14 mouse cellular contexts compared by ENCODE assay signal in genomic region chrX:73867256-73867655, GRCm38 (mm10). TPM values are rescaled to one million over a fixed set of nuclear protein-coding genes. Genes with fewer than 3 reads are reported as not detected.
A peak's percentile ranks its signal among the peaks of the same experiment; 100 is the strongest.
DNase-seq lines count a peak whose midpoint lies in the region; ATAC-seq and TF ChIP-seq lines count a peak whose summit lies in the region.
"Had no signal": no experiment of that assay in that cellular context is flagged by ENCODE, and none has a peak within 500 bp of the region (broad histone marks: within the 10 kb centered on the region; RNA-seq: fewer than 3 reads in every experiment).

No protein-coding gene starts in this region.

- H3K4me2 ChIP-seq in forebrain, embryonic 13.5 days: peak overlapping the region; percentile 32
- H3K4me2 ChIP-seq in midbrain, embryonic 12.5 days (replicated peaks): 0 out of 2 replicates have a peak overlapping the region, but pooled peaks have one; percentile 1
- H3K4me2 ChIP-seq in stomach, postnatal 0 days (replicated peaks; ENCODE audit: low read depth): no peak overlapping the region
- H3K4me2 ChIP-seq: intestine, embryonic 15.5 days; lung, embryonic 15.5 days; stomach, embryonic 15.5 days had no signal

- WGBS in forebrain, embryonic 13.5 days: 29% methylated on average over 3 of the region's 3 CpGs
- 16% methylated on average over 3 of the region's 3 CpGs for WGBS in midbrain, embryonic 12.5 days
- WGBS in stomach, postnatal 0 days: 25% methylated on average over 3 of the region's 3 CpGs

- H3K9ac ChIP-seq in forebrain, embryonic 13.5 days: peak overlapping the region; percentile 26; the same call in 1 of the 2 replicates
- H3K9ac ChIP-seq in midbrain, embryonic 12.5 days (replicated peaks): no peak overlapping the region
- H3K9ac ChIP-seq in stomach, postnatal 0 days (ENCODE audit: low read length): no peak overlapping the region
- H3K9ac ChIP-seq: intestine, embryonic 15.5 days; lung, embryonic 15.5 days; stomach, embryonic 15.5 days had no signal

- H3K4me1 ChIP-seq in forebrain, embryonic 13.5 days: peaks cover 34% of the 10 kb centered on the region
- H3K4me1 ChIP-seq in midbrain, embryonic 12.5 days: peaks cover 32% of the 10 kb centered on the region
- no peaks in the 10 kb centered on the region for H3K4me1 ChIP-seq in stomach, postnatal 0 days (replicated peaks; ENCODE audit: control insufficient read depth, insufficient read depth)
- H3K4me1 ChIP-seq: intestine, embryonic 15.5 days; lung, embryonic 15.5 days; stomach, embryonic 15.5 days had no signal

- ATAC-seq in frontal cortex, adult (ENCODE audit: low TSS enrichment): peak; percentile 34; the same call in 1 of the 2 replicates
- peak; percentile 76 for ATAC-seq in forebrain, embryonic 13.5 days
- peak; percentile 65 for ATAC-seq in midbrain, embryonic 12.5 days (ENCODE audit: low FRiP score, low read depth)
- no peak for ATAC-seq in stomach, postnatal 0 days (ENCODE audit: low FRiP score, low TSS enrichment)
- no peak for ATAC-seq in megakaryocyte, adult 5-6 weeks (ENCODE audit: poor library complexity, severe bottlenecking)
- ATAC-seq: intestine, embryonic 15.5 days had no signal

- H3K36me3 ChIP-seq in forebrain, embryonic 13.5 days (ENCODE audit: poor library complexity, severe bottlenecking): peaks cover 16% of the 10 kb centered on the region
- no peaks in the 10 kb centered on the region for H3K36me3 ChIP-seq in midbrain, embryonic 12.5 days
- H3K36me3 ChIP-seq in stomach, postnatal 0 days (ENCODE audit: control insufficient read depth, insufficient read depth, low read length): no peaks in the 10 kb centered on the region
- H3K36me3 ChIP-seq: intestine, embryonic 15.5 days; lung, embryonic 15.5 days; stomach, embryonic 15.5 days had no signal

- no peak overlapping the region for H3K4me3 ChIP-seq in forebrain, embryonic 13.5 days
- H3K4me3 ChIP-seq in midbrain, embryonic 12.5 days: no peak overlapping the region
- H3K4me3 ChIP-seq in stomach, postnatal 0 days (ENCODE audit: low read depth, low read length): no peak overlapping the region
- H3K4me3 ChIP-seq: intestine, embryonic 15.5 days; lung, embryonic 15.5 days; stomach, embryonic 15.5 days had no signal

- no peak for TF ChIP-seq CTCF in brain, embryonic 14.5 days (IDR thresholded peaks at IDR 0.05; ENCODE audit: borderline replicate concordance, extremely low read depth, insufficient read depth, insufficient read length)
- no peak for TF ChIP-seq CTCF in stomach, postnatal 0 days (IDR thresholded peaks at IDR 0.05; ENCODE audit: low read depth)

- no peak for TF ChIP-seq EP300 in stomach, postnatal 0 days (optimal IDR thresholded peaks at IDR 0.05)

- peak overlapping the region; percentile 91 for H3K27ac ChIP-seq in forebrain, embryonic 13.5 days
- peak overlapping the region; percentile 63 for H3K27ac ChIP-seq in midbrain, embryonic 12.5 days (replicated peaks)
- H3K27ac ChIP-seq in stomach, postnatal 0 days (replicated peaks): no peak overlapping the region
- H3K27ac ChIP-seq: intestine, embryonic 15.5 days; lung, embryonic 15.5 days; stomach, embryonic 15.5 days had no signal

- no peaks in the 10 kb centered on the region for H3K27me3 ChIP-seq in forebrain, embryonic 13.5 days
- H3K27me3 ChIP-seq in midbrain, embryonic 12.5 days: no peaks in the 10 kb centered on the region
- H3K27me3 ChIP-seq in stomach, postnatal 0 days (ENCODE audit: control insufficient read depth, insufficient read depth, low read length): no peaks in the 10 kb centered on the region
- H3K27me3 ChIP-seq: intestine, embryonic 15.5 days; lung, embryonic 15.5 days; stomach, embryonic 15.5 days had no signal

- TF ChIP-seq POLR2A in brain, embryonic 14.5 days (IDR thresholded peaks at IDR 0.05; ENCODE audit: borderline replicate concordance, extremely low read depth, insufficient read depth, insufficient read length, poor library complexity, severe bottlenecking): no peak

- DNase-seq in frontal cortex, postnatal 14 days (ENCODE audit: low spot score in 2 of 2): no peak
- peak; percentile 87 for DNase-seq in brain, embryonic 14.5 days (ENCODE audit: low read depth)
- no peak for DNase-seq in left cerebral cortex, adult 8-10 months (ENCODE audit: low spot score in 2 of 2)
- DNase-seq in stomach, postnatal 0 days (ENCODE audit: low spot score): no peak
- DNase-seq: gastrocnemius, postnatal 10 days had no signal

- no peaks in the 10 kb centered on the region for H3K9me3 ChIP-seq in forebrain, embryonic 13.5 days (replicated peaks)
- no peaks in the 10 kb centered on the region for H3K9me3 ChIP-seq in midbrain, embryonic 12.5 days
- H3K9me3 ChIP-seq in stomach, postnatal 0 days (ENCODE audit: control insufficient read depth, low read length): no peaks in the 10 kb centered on the region
- H3K9me3 ChIP-seq: intestine, embryonic 15.5 days; lung, embryonic 15.5 days; stomach, embryonic 15.5 days had no signal

RNA-seq across cellular contexts. Expression of gene Avpr2, which starts 24.6 kb away (rescaled TPM):
- not detected in 2 replicates for polyA plus RNA-seq in brain, embryonic 14.5 days (2012; rRNA removed)
- 0.15 and 0.24 TPM in 2 replicates for polyA plus RNA-seq in forebrain, embryonic 13.5 days (2015; fragmentation: Nextera tagmentation; extraction: Ambion mirVana)
- polyA plus RNA-seq in midbrain, embryonic 12.5 days (2016; fragmentation: Nextera tagmentation; extraction: Ambion mirVana): 0.30 and 0.34 TPM in 2 replicates
- not detected for total RNA-seq in left cerebral cortex, adult 8-10 months (2022)
- polyA plus RNA-seq in stomach, postnatal 0 days (2015; fragmentation: Nextera tagmentation; extraction: Ambion mirVana): 0.42 and 0.67 TPM in 2 replicates
- not detected in 2 replicates for total RNA-seq in megakaryocyte, adult 5-6 weeks (2015)
- total RNA-seq in megakaryocyte, adult 5-6 weeks (2017): 0.12 and 0.33 TPM in 2 replicates
- total RNA-seq: gastrocnemius, postnatal 10 days; left cerebral cortex, postnatal 14 days had no signal
- polyA plus RNA-seq: heart, embryonic 14.5 days had no signal

RNA-seq across cellular contexts. Expression of gene L1cam, which starts 28.6 kb away (rescaled TPM):
- 141 and 249 TPM in 2 replicates for polyA plus RNA-seq in brain, embryonic 14.5 days (2012; rRNA removed)
- 42.7 and 45.4 TPM in 2 replicates for polyA plus RNA-seq in forebrain, embryonic 13.5 days (2015; fragmentation: Nextera tagmentation; extraction: Ambion mirVana)
- polyA plus RNA-seq in midbrain, embryonic 12.5 days (2016; fragmentation: Nextera tagmentation; extraction: Ambion mirVana): 34.9 and 42.6 TPM in 2 replicates
- total RNA-seq in left cerebral cortex, adult 8-10 months (2022): 100 to 1,000 TPM; 147 to 158 (median 153) TPM
- 3.9 and 5.8 TPM in 2 replicates for polyA plus RNA-seq in stomach, postnatal 0 days (2015; fragmentation: Nextera tagmentation; extraction: Ambion mirVana)
- 49.8 and 51.5 TPM in 2 replicates for total RNA-seq in megakaryocyte, adult 5-6 weeks (2015)
- 21.3 and 34.5 TPM in 2 replicates for total RNA-seq in megakaryocyte, adult 5-6 weeks (2017)

RNA-seq across cellular contexts. Expression of gene Pdzd4, which starts 42.5 kb away (rescaled TPM):
- 88.2 and 125 TPM in 2 replicates for polyA plus RNA-seq in brain, embryonic 14.5 days (2012; rRNA removed)
- 3.1 and 3.5 TPM in 2 replicates for polyA plus RNA-seq in forebrain, embryonic 13.5 days (2015; fragmentation: Nextera tagmentation; extraction: Ambion mirVana)
- polyA plus RNA-seq in midbrain, embryonic 12.5 days (2016; fragmentation: Nextera tagmentation; extraction: Ambion mirVana): 2.4 and 2.5 TPM in 2 replicates
- total RNA-seq in left cerebral cortex, adult 8-10 months (2022): 100 to 1,000 TPM; 105 to 117 (median 113) TPM
- 0.27 and 0.38 TPM in 2 replicates for polyA plus RNA-seq in stomach, postnatal 0 days (2015; fragmentation: Nextera tagmentation; extraction: Ambion mirVana)
- 1.5 and 1.7 TPM in 2 replicates for total RNA-seq in megakaryocyte, adult 5-6 weeks (2015)
- 5.1 and 5.8 TPM in 2 replicates for total RNA-seq in megakaryocyte, adult 5-6 weeks (2017)

RNA-seq across cellular contexts. Expression of gene Arhgap4, which starts 54.4 kb away (rescaled TPM):
- 6.6 and 8.5 TPM in 2 replicates for polyA plus RNA-seq in brain, embryonic 14.5 days (2012; rRNA removed)
- 1.7 and 2.0 TPM in 2 replicates for polyA plus RNA-seq in forebrain, embryonic 13.5 days (2015; fragmentation: Nextera tagmentation; extraction: Ambion mirVana)
- polyA plus RNA-seq in midbrain, embryonic 12.5 days (2016; fragmentation: Nextera tagmentation; extraction: Ambion mirVana): 2.6 and 2.8 TPM in 2 replicates
- total RNA-seq in left cerebral cortex, adult 8-10 months (2022): 1 to 10 TPM; 4.3 to 5.1 (median 4.7) TPM
- 1.2 TPM in 2 replicates for polyA plus RNA-seq in stomach, postnatal 0 days (2015; fragmentation: Nextera tagmentation; extraction: Ambion mirVana)
- total RNA-seq in megakaryocyte, adult 5-6 weeks (2015): 67.6 and 69.7 TPM in 2 replicates
- 98.9 and 119 TPM in 2 replicates for total RNA-seq in megakaryocyte, adult 5-6 weeks (2017)

RNA-seq across cellular contexts. Expression of gene Naa10, which starts 54.5 kb away (rescaled TPM):
- 87.7 and 97.8 TPM in 2 replicates for polyA plus RNA-seq in brain, embryonic 14.5 days (2012; rRNA removed)
- 127 and 132 TPM in 2 replicates for polyA plus RNA-seq in forebrain, embryonic 13.5 days (2015; fragmentation: Nextera tagmentation; extraction: Ambion mirVana)
- 119 and 123 TPM in 2 replicates for polyA plus RNA-seq in midbrain, embryonic 12.5 days (2016; fragmentation: Nextera tagmentation; extraction: Ambion mirVana)
- 10 to 100 TPM; 47.7 to 62.7 (median 57.0) TPM for total RNA-seq in left cerebral cortex, adult 8-10 months (2022)
- 82.6 and 88.2 TPM in 2 replicates for polyA plus RNA-seq in stomach, postnatal 0 days (2015; fragmentation: Nextera tagmentation; extraction: Ambion mirVana)
- total RNA-seq in megakaryocyte, adult 5-6 weeks (2015): 51.7 and 59.9 TPM in 2 replicates
- total RNA-seq in megakaryocyte, adult 5-6 weeks (2017): 79.4 and 93.7 TPM in 2 replicates

Comparison
In these comparisons a context has a peak if more than half of its experiments do, and no peak if none do; other contexts are left out.
1. ATAC-seq: peak in frontal cortex, adult (single experiment), forebrain, embryonic 13.5 days (single experiment) and midbrain, embryonic 12.5 days (single experiment); none in stomach, postnatal 0 days (single experiment) and megakaryocyte, adult 5-6 weeks (single experiment).
2. RNA of gene Pdzd4, which starts 42.5 kb away (polyA plus RNA-seq): 88.2 to 125 TPM in brain, embryonic 14.5 days; 3.1 to 3.5 TPM in forebrain, embryonic 13.5 days, 2.4 to 2.5 TPM in midbrain, embryonic 12.5 days and 0.27 to 0.38 TPM in stomach, postnatal 0 days; every median in the first group is over 10 times any median in the second.